Mouse (Mus musculus) CH12.LX (cell line): ENCODE measurements at regions not wholly inside any gene's neighbourhood (a gene's known extent, or its start where the extent isn't known, plus 50 kb on each side); places are given as distances from the start of the nearest gene placed in this dataset.

Experiments
- DNase-seq: peaks from one replicate; pipeline ENCODE4 v3.0.0-alpha.2; 2013; ENCODE audit errors: extremely low read depth
- H3K27ac ChIP-seq: 2 replicates; pipeline ENCODE4 v1.5.1; 2012; ENCODE audit warnings: low read depth, mild to moderate bottlenecking, control low read depth, moderate library complexity; ENCODE audit not compliant: insufficient read depth
- H3K27me3 ChIP-seq: replicated peaks from 2 replicates; pipeline ENCODE3; 2012; ENCODE audit warnings: inconsistent platforms
- H3K36me3 ChIP-seq, 2 experiments: replicated peaks in 1 of 2; 2 replicates each; pipeline versions ENCODE3 to v1.6.1; 2012; ENCODE audit warnings: inconsistent platforms in 1 of 2, low read length in 1 of 2, mild to moderate bottlenecking in 1 of 2, mixed read lengths in 1 of 2, moderate library complexity in 1 of 2; ENCODE audit not compliant: control insufficient read depth in 1 of 2, insufficient read depth in 1 of 2
- H3K4me1 ChIP-seq, 2 experiments: 2 replicates each; pipeline ENCODE4 v1.6.1; 2012; ENCODE audit warnings: inconsistent platforms in 1 of 2, moderate library complexity in 1 of 2; ENCODE audit not compliant: insufficient read depth in 2 of 2, control insufficient read depth in 1 of 2
- H3K4me2 ChIP-seq: 2 replicates; pipeline ENCODE4 v1.6.1; 2012; ENCODE audit warnings: low read depth, mild to moderate bottlenecking, control low read depth; ENCODE audit not compliant: poor library complexity, insufficient read depth, severe bottlenecking
- H3K4me3 ChIP-seq, 3 experiments: fragments of 150-350 bp in 1 of 3; sonication (generic) in 1 of 3; replicated peaks in 1 of 3; 2 replicates each; pipeline versions ENCODE3 to v1.5.1; 2011 to 2012; ENCODE audit warnings: low read depth in 2 of 3, low read length in 2 of 3, mild to moderate bottlenecking in 2 of 3, moderate library complexity in 2 of 3, control low read depth in 1 of 3, improper control_type of control experiment in 1 of 3, inconsistent platforms in 1 of 3, mixed read lengths in 1 of 3; ENCODE audit not compliant: poor library complexity in 1 of 3
- H3K79me2 ChIP-seq: replicated peaks from 2 replicates; pipeline ENCODE4 v1.6.1; 2012; ENCODE audit warnings: mild to moderate bottlenecking, moderate library complexity; ENCODE audit not compliant: control insufficient read depth, poor library complexity, insufficient read depth, severe bottlenecking; ENCODE audit errors: extremely low read depth
- H3K9ac ChIP-seq: 2 replicates; pipeline ENCODE4 v1.6.1; 2012; ENCODE audit warnings: low read depth, mild to moderate bottlenecking, control low read depth, moderate library complexity; ENCODE audit not compliant: insufficient read depth
- H3K9me3 ChIP-seq: replicated peaks from 2 replicates; pipeline ENCODE3; 2012; ENCODE audit warnings: low read length, inconsistent platforms, mixed read lengths
- BHLHE40 ChIP-seq: IDR thresholded peaks from 2 replicates; pipeline ENCODE4 v1.6.1; 2011; ENCODE audit warnings: mild to moderate bottlenecking, low read depth, low read length, improper control_type of control experiment
- CHD1 ChIP-seq: IDR thresholded peaks from 2 replicates; pipeline ENCODE4 v1.6.1; 2012; ENCODE audit warnings: low read depth, low read length, improper control_type of control experiment, inconsistent platforms
- CTCF ChIP-seq, 2 experiments: IDR thresholded peaks in 1 of 2; conservative IDR thresholded peaks in 1 of 2; 2 replicates each; pipeline ENCODE4 v1.5.1; 2011 to 2012; ENCODE audit warnings: low read depth in 2 of 2, low read length in 2 of 2, improper control_type of control experiment in 1 of 2, inconsistent platforms in 1 of 2, mild to moderate bottlenecking in 1 of 2, moderate library complexity in 1 of 2
- E2F4 ChIP-seq: IDR thresholded peaks from 2 replicates; pipeline ENCODE4 v1.6.1; 2011; ENCODE audit warnings: low read depth, low read length, improper control_type of control experiment; ENCODE audit not compliant: insufficient replicate concordance
- ELF1 ChIP-seq: IDR thresholded peaks from 2 replicates; pipeline ENCODE4 v1.6.1; 2014; ENCODE audit warnings: low read depth, mild to moderate bottlenecking, inconsistent platforms, low read length, improper control_type of control experiment
- EP300 ChIP-seq: IDR thresholded peaks from 2 replicates; pipeline ENCODE4 v1.6.1; 2011; ENCODE audit warnings: low read length, improper control_type of control experiment
- ETS1 ChIP-seq: conservative IDR thresholded peaks from 2 replicates; pipeline ENCODE4 v1.6.1; 2012; ENCODE audit warnings: low read depth, mild to moderate bottlenecking, inconsistent platforms, low read length, improper control_type of control experiment, moderate library complexity
- GABPA ChIP-seq: IDR thresholded peaks from 2 replicates; pipeline ENCODE4 v1.6.1; 2012; ENCODE audit warnings: low read depth, low read length, improper control_type of control experiment, inconsistent platforms; ENCODE audit not compliant: insufficient replicate concordance
- HCFC1 ChIP-seq: IDR thresholded peaks from 2 replicates; pipeline ENCODE4 v1.6.1; 2012; ENCODE audit warnings: low read depth, mild to moderate bottlenecking, inconsistent platforms, low read length, improper control_type of control experiment
- JUN ChIP-seq: IDR thresholded peaks from 2 replicates; pipeline ENCODE4 v1.6.1; 2011; ENCODE audit warnings: low read depth, mild to moderate bottlenecking, low read length, improper control_type of control experiment, moderate library complexity; ENCODE audit not compliant: insufficient read depth
- KAT2A ChIP-seq: IDR thresholded peaks from 2 replicates; pipeline ENCODE4 v1.6.1; 2012; ENCODE audit warnings: low read length, improper control_type of control experiment, inconsistent platforms; ENCODE audit not compliant: insufficient replicate concordance
- MAFK ChIP-seq: IDR thresholded peaks from 2 replicates; pipeline ENCODE4 v1.6.1; 2011; ENCODE audit warnings: low read length, improper control_type of control experiment; ENCODE audit not compliant: insufficient replicate concordance
- MAX ChIP-seq: IDR thresholded peaks from 2 replicates; pipeline ENCODE4 v1.6.1; 2011; ENCODE audit warnings: low read length, improper control_type of control experiment
- MXI1 ChIP-seq: IDR thresholded peaks from 2 replicates; pipeline ENCODE4 v1.6.1; 2011; ENCODE audit warnings: mild to moderate bottlenecking, low read depth, low read length, improper control_type of control experiment
- PAX5 ChIP-seq: IDR thresholded peaks from 2 replicates; pipeline ENCODE4 v1.6.1; 2012; ENCODE audit warnings: low read length, inconsistent platforms, mixed read lengths
- POLR2A ChIP-seq: IDR thresholded peaks from 2 replicates; pipeline ENCODE4 v1.6.1; 2011; ENCODE audit warnings: low read depth, mild to moderate bottlenecking, improper control_type of control experiment, low read length
- POLR2AphosphoS2 ChIP-seq: IDR thresholded peaks from 2 replicates; pipeline ENCODE4 v1.6.1; 2011; ENCODE audit warnings: low read depth, low read length, improper control_type of control experiment
- RAD21 ChIP-seq: IDR thresholded peaks from 2 replicates; pipeline ENCODE4 v1.6.1; 2011; ENCODE audit warnings: low read depth, mild to moderate bottlenecking, low read length, improper control_type of control experiment, moderate library complexity
- SIN3A ChIP-seq: IDR thresholded peaks from 2 replicates; pipeline ENCODE4 v1.6.1; 2012; ENCODE audit warnings: low read length, improper control_type of control experiment, inconsistent platforms
- SMC3 ChIP-seq: IDR thresholded peaks from 2 replicates; pipeline ENCODE4 v1.6.1; 2011; ENCODE audit warnings: low read depth, low read length, improper control_type of control experiment
- TBP ChIP-seq: conservative IDR thresholded peaks from 2 replicates; pipeline ENCODE4 v1.6.1; 2011; ENCODE audit warnings: low read depth, low read length, improper control_type of control experiment
- USF1 ChIP-seq: IDR thresholded peaks from 2 replicates; pipeline ENCODE4 v1.6.1; 2014; ENCODE audit warnings: low read depth, mild to moderate bottlenecking, inconsistent platforms, low read length, improper control_type of control experiment
- ZC3H11A ChIP-seq: IDR thresholded peaks from 2 replicates; pipeline ENCODE4 v1.6.1; 2012; ENCODE audit warnings: low read depth, mild to moderate bottlenecking, inconsistent platforms, low read length, improper control_type of control experiment
- ZKSCAN1 ChIP-seq: IDR thresholded peaks from 2 replicates; pipeline ENCODE4 v1.6.1; 2012; ENCODE audit warnings: low read depth, inconsistent platforms, low read length, improper control_type of control experiment, borderline replicate concordance
- ZNF384 ChIP-seq: IDR thresholded peaks from 2 replicates; pipeline ENCODE4 v1.6.1; 2012; ENCODE audit warnings: low read depth, low read length, improper control_type of control experiment, inconsistent platforms
- dilution Hi-C: fragments of 300-500 bp; cut with MboI; formaldehyde crosslinking; loops from 2 replicates; pipeline ENCODE4 v1.14.3; 2020; ENCODE audit warnings: low sequenced_read_pairs; ENCODE audit not compliant: extremely low pct_unique_long_range_greater_than_20kb, extremely low pct_ligation_motif_present
- in situ Hi-C: fragments of 300-500 bp; cut with MboI; formaldehyde crosslinking; loops from 3 replicates; pipeline ENCODE4 v1.14.3; 2019; ENCODE audit warnings: low sequenced_read_pairs, low pct_ligation_motif_present, low pct_unique_long_range_greater_than_20kb, mixed read lengths

DNA sequence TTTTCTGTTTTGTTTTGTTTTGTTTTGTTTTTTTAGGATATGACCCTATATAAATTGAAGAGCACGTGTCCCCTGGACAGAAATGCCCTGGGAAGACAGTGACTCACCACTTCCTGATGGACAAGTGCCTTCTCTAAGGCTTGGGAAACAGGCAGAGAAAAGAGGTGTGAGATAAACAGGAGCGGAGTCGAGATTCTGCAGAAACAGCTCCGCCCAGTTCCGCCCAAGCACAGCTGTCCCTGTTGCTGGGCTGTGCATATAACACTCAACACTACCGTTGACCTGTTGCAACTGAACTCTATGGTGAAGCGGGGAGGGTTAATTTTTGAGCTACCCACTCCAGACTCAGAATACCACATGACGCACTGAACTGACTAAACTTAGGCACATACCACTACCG is 152.8 kb downstream of the Cartpt start:
- dilution Hi-C loops: no loop called here
- no peak for TF ChIP-seq RAD21
- TF ChIP-seq GABPA: no peak
- no peak for TF ChIP-seq EP300
- no peak for TF ChIP-seq BHLHE40
- no peak for TF ChIP-seq POLR2AphosphoS2
- no peak for TF ChIP-seq MXI1
- no peak for TF ChIP-seq ZC3H11A
- TF ChIP-seq PAX5: no peak
- TF ChIP-seq USF1: no peak
- TF ChIP-seq ZKSCAN1: no peak
- TF ChIP-seq MAFK: no peak
- TF ChIP-seq, all 38 proteins: peak for 0
- no peaks in the 10 kb centered on the region for H3K79me2 ChIP-seq
- no peak overlapping the region for H3K4me3 ChIP-seq
- no peak overlapping the region for H3K9ac ChIP-seq
- H3K27me3 ChIP-seq: no peaks in the 10 kb centered on the region
- no peak overlapping the region for H3K27ac ChIP-seq
- no peak for DNase-seq
- no peaks in the 10 kb centered on the region for H3K36me3 ChIP-seq
- no peak overlapping the region for H3K4me2 ChIP-seq
- in situ Hi-C loops: no loop called here
- H3K4me1 ChIP-seq: peaks cover 11 to 42% of the 10 kb centered on the region in 2 experiments
- H3K9me3 ChIP-seq: no peaks in the 10 kb centered on the region

DNA sequence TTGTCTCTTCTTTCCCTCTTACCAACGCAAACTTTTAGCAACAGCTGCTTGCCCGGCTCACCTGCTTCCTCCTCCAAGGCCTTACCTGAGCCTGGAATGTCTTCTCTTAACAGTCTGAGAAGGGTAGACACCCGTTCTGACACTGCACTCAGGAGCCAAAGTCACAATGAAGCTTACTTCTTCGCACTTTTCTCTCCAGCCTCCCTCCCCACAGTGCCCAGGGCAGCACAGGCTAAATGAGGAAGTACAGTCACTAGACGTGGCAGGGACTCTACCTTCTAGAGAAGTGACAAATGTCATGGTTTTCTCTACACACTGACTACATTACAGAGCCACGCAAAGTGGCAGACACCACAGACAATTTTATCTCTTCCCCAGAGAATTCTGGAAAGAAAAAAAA is 155.4 kb downstream of the Cartpt start:
- no peak overlapping the region for H3K27ac ChIP-seq
- in situ Hi-C loops: no loop called here

More for the DNA sequence above, 155.4 kb downstream of the Cartpt start:
- peak; percentile 42; the same call in 1 of the 2 replicates for TF ChIP-seq MAX
- no peak for TF ChIP-seq KAT2A
- TF ChIP-seq HCFC1: no peak
- TF ChIP-seq CTCF (conservative IDR thresholded peaks at IDR 0.05 in 1 of 2, IDR thresholded peaks at IDR 0.05 in 1 of 2; ENCODE audit: low read depth in 2 of 2, low read length in 2 of 2): no peak
- TF ChIP-seq ZC3H11A: no peak
- no peak for TF ChIP-seq SIN3A
- peak; percentile 63 for TF ChIP-seq ELF1
- TF ChIP-seq ZKSCAN1: no peak
- no peak for TF ChIP-seq EP300
- TF ChIP-seq TBP: no peak
- TF ChIP-seq POLR2A: no peak
- TF ChIP-seq CHD1: no peak
- no peak for TF ChIP-seq E2F4
- TF ChIP-seq ETS1: no peak
- TF ChIP-seq JUN: no peak
- TF ChIP-seq ZNF384: peak; percentile 76
- no peak for TF ChIP-seq GABPA
- no peak for TF ChIP-seq SMC3
- TF ChIP-seq, all 38 proteins: peak for 3
- no peak overlapping the region for H3K9ac ChIP-seq
- no peak overlapping the region for H3K4me3 ChIP-seq
- dilution Hi-C loops: no loop called here
- 0 out of 2 replicates have a peak overlapping the region, but pooled peaks have one; percentile 30 for H3K4me2 ChIP-seq
- H3K4me1 ChIP-seq: peaks cover 11 to 42% of the 10 kb centered on the region in 2 experiments
- H3K36me3 ChIP-seq: no peaks in the 10 kb centered on the region
- H3K27me3 ChIP-seq: no peaks in the 10 kb centered on the region
- H3K9me3 ChIP-seq: no peaks in the 10 kb centered on the region
- no peaks in the 10 kb centered on the region for H3K79me2 ChIP-seq
- peak; percentile 84 for DNase-seq
